Mouse (Mus musculus): ENCODE measurements around the gene Hus1. TPM values are rescaled to one million over a fixed set of nuclear protein-coding genes. Genes with fewer than 3 reads are reported as not detected.
A peak's percentile ranks its signal among the peaks of the same experiment; 100 is the strongest.

Gene Hus1
- total RNA-seq (2022) = 10 to 100 TPM; 13.3 to 14.1 (median 13.5) TPM

- peak; percentile 47 to 78 for DNase-seq (ENCODE audit: low spot score in 2 of 2)
These were observed at the start of gene Hus1 for GRCm38 (mm10) chr11:9010853-9011339. Gene Hus1 (minus strand): TSS chr11:9011191.

DNA sequence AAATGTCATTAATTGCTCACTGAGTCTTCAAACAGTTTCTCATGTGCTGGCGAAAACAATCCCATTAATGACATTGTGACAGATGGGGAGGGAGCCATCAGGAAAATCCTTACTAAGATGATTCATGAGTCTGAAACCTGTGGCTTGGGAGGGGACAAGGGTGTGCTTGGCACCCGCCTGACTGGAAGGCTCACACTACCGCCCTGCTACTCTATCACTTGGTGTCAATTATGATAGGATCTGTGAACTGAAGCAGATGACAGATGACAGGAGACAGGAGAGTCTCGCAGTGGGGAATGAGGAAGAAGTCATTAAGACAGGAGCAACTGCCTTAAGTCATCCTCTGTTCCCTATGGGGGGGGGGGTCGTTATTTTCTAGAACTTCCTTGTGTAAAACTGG, 49.5 kb upstream of the Hus1 start:
- DNase-seq (ENCODE audit: low spot score in 2 of 2) = no peak

DNA sequence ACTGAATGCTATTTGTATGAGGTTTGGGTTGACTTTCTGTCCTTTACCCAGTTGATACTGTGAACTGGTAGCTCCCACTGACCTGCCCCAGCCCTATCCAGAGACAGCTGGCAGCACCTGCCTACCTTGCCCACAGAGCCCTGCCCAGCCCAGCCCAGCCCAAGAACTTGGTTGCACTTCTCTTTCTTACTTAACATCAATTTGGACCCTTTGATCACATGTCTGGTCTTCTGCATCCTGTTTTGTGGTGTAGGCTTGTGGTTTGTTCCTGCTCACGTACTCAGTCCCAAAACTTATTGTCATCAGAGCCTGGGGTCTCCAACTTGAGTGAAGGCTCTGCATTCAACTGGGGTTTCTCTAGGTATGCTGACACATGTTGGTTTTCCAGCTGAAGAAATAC, 49.0 kb upstream of the Hus1 start:
- DNase-seq (ENCODE audit: low spot score in 2 of 2) = no peak

DNA sequence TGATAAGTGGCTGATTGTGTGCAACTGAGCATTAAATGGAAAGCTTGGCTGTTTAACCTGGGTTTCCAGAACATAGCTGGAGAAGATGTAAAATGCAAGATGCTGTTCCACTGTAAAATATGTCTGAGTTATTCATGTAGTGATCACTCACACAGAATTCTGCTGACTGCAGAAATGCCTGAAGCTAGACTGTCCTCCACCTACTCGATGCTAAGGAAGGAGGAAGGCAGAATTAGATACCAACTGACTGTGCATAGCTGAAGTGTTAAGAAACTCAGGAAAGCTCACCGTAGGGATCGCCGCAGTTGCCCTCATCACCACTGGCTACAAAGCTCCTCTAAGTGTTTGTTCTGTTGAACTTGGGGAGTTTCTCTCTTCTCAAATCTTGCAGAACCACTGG, 46.7 kb upstream of the Hus1 start:
- no peak for DNase-seq (ENCODE audit: low spot score in 2 of 2)

DNA sequence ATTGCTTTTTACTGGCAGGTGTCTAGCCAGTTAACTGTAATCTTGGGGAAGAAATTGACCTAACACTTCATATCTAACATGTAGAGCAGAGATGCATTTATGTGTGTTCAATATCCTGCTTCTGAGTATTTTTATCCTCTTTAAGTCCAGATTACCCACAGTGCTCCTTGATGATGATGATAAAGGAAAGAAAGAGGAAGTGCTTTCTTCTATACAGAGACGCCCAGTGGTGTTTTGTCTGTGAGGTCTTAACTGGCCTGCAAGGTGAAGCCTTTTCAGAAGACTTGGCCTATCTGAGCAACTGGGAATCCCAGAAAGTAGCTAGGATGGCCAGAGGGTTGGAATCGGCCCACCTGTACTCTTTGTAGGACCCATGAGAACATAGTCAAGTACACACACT, 45.9 kb upstream of the Hus1 start:
- DNase-seq (ENCODE audit: low spot score in 2 of 2) = no peak

- DNase-seq (ENCODE audit: low spot score in 2 of 2) = no peak
These were observed 40.9 kb upstream of the Hus1 start for GRCm38 (mm10) chr11:9051895-9052294.

GRCm38 (mm10) chr11:9050241-9050640, 39.2 kb upstream of the Hus1 start:
- DNase-seq (ENCODE audit: low spot score in 2 of 2) = no peak

- DNase-seq (ENCODE audit: low spot score in 2 of 2) = no peak
These were observed 37.7 kb upstream of the Hus1 start, which contains the start of gene Sun3 for GRCm38 (mm10) chr11:9048703-9049060. Gene Sun3 (minus strand): TSS chr11:9048991.

DNA sequence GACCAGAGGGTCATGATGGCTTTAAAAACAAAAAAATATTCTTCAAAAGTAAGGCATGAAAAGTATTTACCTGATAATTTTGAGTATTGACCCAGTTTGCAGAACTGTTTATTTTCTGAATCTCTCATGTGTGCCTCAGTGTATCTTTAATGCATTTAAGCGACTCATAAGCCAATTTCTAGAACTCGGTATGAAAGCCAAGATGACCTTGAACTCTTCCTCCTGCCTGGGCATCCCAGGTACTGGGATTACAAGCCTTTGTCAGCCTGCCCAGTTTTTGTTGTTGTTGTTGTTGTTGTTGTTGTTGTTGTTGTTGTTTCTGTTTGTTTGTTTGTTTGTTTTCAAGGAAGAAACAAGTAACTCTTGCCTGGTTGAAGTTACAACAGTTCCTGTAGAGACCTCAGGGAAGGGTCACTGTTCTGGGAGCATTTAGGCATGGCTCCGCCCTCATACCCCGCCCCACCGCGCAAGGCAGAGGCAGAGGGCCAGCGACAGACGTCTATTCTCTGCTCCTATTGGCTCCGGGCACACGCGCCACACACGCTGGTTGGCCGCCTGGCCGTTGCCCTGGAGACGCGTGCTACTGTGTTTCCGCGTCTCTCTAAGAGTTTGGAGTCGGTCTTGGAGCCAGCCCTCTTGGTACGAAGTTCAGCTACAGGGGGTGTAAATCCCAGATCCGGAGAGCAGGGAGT, 37.2 kb upstream of the Hus1 start, which contains the start of gene Gm11992:
Gene Gm11992 (plus strand): TSS at position 584 of the 692 bp plus-strand sequence.
- peak; percentile 78 to 82 for DNase-seq (ENCODE audit: low spot score in 2 of 2)

- peak in 1 of 2 experiments; percentile 4 for DNase-seq (ENCODE audit: low spot score in 2 of 2)
These were observed 36.1 kb upstream of the Hus1 start for GRCm38 (mm10) chr11:9047044-9047443.

DNA sequence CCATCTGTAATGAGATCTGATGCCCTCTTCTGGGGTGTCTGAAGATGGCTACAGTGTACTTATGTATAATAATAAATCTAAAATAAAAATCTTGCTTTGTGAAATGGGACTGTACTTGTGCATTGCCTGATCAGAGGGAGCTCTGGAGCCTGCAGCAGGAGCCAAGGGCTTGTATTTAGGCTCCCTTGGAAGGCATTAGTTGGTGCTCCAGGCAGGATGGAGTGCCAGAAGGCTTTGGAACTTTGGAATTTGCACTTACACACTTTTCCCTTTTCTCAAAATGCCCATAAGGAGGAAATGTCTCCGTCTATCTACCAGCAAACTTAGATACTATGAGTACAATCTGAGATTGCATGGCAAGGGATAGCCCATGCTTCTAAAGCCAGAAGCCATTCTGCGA, 35.6 kb upstream of the Hus1 start:
- DNase-seq (ENCODE audit: low spot score in 2 of 2) = no peak

GRCm38 (mm10) chr11:9031530-9031929, 20.5 kb upstream of the Hus1 start:
- DNase-seq (ENCODE audit: low spot score in 2 of 2) = no peak

DNA sequence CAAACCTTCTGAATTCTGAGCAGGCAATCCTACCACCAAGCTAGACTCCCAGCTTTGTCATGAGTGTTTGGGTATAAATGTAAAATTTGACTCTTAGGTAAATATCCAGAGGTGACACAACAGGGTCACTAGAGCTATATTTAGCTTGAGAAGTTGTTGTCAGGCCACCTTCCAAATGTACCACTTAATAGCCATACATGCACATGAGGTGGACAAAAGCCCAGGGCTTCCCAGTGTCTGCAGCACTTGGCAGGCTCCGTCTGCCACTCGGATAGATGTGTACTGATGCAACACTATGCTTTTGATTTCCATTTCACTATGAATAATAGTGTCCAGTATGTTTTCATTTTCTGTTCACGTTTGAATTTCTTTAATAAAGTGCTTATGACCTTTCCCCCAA, 14.2 kb upstream of the Hus1 start:
- no peak for DNase-seq (ENCODE audit: low spot score in 2 of 2)

DNA sequence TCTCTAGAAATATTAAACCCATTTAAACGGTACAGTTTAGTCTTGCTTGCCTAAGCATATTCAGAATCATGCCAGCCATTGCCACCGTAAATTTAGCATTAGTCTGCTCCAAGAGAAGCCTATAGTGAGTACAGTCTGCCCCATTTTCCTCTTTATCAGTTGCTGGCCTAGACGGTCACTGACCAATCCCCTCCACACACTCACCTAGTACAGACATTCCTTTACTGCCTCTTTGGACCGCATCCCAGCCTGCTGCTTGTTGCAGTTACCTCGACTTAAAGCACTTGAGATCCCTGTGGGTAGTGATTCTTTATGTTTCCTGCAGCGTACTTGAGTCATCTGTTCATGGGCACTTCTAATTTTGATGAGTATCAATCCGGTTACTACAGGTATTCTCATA, 13.8 kb upstream of the Hus1 start:
- DNase-seq (ENCODE audit: low spot score in 2 of 2) = no peak

DNA sequence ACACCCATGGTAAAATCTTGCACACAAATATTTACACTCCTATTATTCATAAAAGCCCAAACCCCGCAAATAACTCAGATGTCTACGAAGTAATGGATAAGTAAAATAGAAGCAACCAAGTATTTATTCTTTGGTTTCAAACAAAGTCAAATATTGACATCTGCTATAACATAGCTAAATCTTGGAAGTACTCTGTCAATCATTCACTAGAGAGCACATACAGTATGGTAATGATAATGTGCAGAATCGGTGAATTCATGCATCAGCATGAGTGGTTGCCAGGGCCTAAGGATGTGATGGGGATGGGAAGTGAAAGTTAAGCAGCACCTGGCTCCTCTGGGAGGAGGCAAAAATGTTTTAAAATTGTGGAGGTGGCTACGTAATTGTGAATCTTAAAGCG, 9.2 kb upstream of the Hus1 start:
- DNase-seq (ENCODE audit: low spot score in 2 of 2) = no peak

GRCm38 (mm10) chr11:9018491-9019267, 7.7 kb upstream of the Hus1 start:
- no peak for DNase-seq (ENCODE audit: low spot score in 2 of 2)

- DNase-seq (ENCODE audit: low spot score in 2 of 2) = no peak
These were observed 3.7 kb upstream of the Hus1 start for GRCm38 (mm10) chr11:9014740-9015139.

GRCm38 (mm10) chr11:9011348-9011747, 357 bp upstream of the Hus1 start:
- DNase-seq (ENCODE audit: low spot score in 2 of 2) = no peak

- DNase-seq (ENCODE audit: low spot score in 2 of 2) = peak; percentile 5 to 7
These were observed 575 bp downstream of the Hus1 start for GRCm38 (mm10) chr11:9010416-9010815.

DNA sequence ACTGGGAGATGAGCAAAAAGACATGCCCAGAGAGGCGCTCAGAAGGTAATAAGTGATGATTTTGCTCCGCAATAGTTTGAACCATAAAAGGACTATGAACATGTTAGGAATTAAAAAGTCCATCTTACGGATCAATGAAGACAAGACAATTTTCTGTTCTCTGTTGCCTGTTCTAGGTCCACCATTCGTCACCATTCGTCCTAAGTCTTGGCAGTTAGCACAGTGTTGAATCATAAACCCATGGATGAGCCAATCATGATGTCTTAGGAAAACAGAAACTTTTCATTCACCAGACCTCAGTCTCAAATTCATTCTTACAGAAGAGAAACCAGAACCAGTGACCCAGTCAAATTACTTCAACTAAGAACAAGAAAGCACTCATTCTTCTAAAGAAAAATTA, 2.2 kb downstream of the Hus1 start:
- no peak for DNase-seq (ENCODE audit: low spot score in 2 of 2)

- DNase-seq (ENCODE audit: low spot score in 2 of 2) = peak in 1 of 2 experiments; percentile 5
These were observed 22.9 kb downstream of the Hus1 start for GRCm38 (mm10) chr11:8988084-8988483.

- DNase-seq (ENCODE audit: low spot score in 2 of 2) = no peak
These were observed 24.9 kb downstream of the Hus1 start for GRCm38 (mm10) chr11:8986058-8986457.
